Mouse (Mus musculus): ENCODE measurements around the gene Sgcb.

Sgcb gene

DNA sequence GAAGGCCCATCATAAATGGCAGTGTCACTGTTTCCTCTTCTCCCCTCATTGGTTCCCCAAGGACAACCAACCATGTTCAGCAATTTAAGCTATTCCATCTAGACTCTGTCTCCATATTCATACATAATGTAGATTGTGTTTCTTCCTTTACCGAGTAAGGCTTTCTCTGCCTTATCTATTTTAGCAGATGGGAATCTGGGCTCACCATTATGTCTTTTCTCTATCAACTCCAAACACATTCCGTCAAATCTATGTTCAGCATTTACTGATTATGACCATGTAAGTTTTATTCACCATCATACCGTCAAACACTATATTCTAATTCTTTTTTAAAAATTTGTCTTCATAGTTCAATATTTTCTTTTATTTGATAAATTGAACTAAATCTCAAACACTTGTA is 6.5 kb downstream of the Sgcb start:
- in situ Hi-C loops (cut with MboI; ENCODE audit: low pct_unique_long_range_greater_than_20kb in 1 of 2, low sequenced_read_pairs in 2 of 2, unreplicated experiment in 1 of 2) = no loop called here

DNA sequence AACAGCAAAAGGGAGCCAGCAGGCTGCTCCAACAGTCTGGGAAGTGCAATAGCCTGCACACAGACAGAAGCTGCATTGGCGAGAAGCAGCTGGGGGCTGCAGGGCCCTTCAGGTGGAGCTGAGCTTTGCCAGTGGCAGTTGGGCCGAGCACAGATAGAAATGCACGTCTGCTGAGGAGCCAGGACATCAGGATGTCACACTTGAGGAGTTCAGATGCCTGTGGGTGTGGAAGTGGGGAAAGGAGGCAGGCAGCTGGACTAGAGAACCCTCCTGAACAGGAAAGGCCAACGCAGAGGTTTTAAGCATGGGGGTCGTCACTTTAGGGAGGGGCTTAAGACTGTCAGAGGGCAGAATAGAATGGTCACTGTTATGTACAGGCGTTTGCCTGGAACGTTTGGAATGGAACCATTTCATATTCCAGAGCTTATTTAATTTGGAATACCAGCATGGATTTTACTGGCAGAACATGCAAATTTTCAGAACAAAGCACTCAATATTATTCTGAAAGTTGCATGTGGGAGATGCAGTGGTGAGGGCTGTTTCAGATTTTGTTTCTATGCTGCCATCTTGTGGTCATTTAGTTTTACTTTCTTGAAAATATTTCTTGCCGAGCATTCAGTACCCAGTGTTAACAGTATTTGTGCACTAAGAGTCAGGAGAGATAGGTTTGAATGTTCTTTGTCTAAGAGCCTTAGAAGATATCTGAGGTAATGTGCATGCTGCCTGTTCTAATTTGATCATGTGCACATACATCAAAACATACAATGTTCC is 10.1 kb downstream of the Sgcb start:
- in situ Hi-C loops (cut with MboI; ENCODE audit: low pct_unique_long_range_greater_than_20kb in 1 of 2, low sequenced_read_pairs in 2 of 2, unreplicated experiment in 1 of 2) = loop anchor here in 1 of 2 experiments (5.0 kb wide), 1 partner anchor 95 kb away; no protein-coding TSS in a partner anchor

DNA sequence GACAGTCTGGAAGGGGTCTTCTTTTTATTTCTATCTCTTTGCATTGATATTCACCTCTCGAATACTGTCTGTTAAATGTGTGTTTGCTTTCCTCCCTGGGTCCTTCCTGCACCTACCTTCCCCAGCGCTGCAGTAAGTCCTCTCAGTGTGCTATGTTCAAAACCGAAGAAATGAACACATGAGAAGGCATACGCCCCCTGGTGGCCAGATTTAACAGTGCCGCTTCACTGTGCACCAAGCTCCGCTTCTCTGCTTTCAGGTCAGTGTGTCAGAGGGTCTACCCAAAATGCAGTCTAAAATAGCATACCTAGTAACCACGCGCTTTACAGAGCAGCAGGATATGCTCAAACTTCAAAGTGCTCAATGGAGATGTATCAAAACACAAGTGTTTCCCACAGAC is 14.4 kb downstream of the Sgcb start:
- in situ Hi-C loops (cut with MboI; ENCODE audit: low pct_unique_long_range_greater_than_20kb in 1 of 2, low sequenced_read_pairs in 2 of 2, unreplicated experiment in 1 of 2) = no loop called here

DNA sequence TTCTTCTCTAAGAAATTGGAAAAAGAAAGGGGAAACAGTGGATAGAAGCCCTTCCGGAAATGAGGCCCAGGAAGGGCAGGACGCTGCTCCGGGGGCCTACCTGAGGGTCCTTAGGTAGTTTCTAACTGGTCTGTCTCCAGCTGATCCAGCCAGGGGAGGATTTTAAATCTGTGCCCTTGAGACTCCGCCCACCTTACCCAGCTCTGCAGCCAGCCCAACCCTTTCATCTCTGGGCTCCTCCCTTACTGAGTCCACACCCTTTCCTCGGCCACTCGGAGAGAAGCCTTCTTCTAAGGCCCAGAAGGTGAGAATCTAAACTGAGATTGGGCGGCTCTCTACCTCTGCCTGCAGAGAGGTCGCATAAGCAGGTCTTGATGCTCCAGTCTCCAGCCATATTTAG is 15.3 kb downstream of the Sgcb start, which contains the start of gene Lrrc66:
Lrrc66 (minus strand) TSS at position 236 of the 400 bp plus-strand sequence.
- in situ Hi-C loops (cut with MboI; ENCODE audit: low pct_unique_long_range_greater_than_20kb in 1 of 2, low sequenced_read_pairs in 2 of 2, unreplicated experiment in 1 of 2) = no loop called here

DNA sequence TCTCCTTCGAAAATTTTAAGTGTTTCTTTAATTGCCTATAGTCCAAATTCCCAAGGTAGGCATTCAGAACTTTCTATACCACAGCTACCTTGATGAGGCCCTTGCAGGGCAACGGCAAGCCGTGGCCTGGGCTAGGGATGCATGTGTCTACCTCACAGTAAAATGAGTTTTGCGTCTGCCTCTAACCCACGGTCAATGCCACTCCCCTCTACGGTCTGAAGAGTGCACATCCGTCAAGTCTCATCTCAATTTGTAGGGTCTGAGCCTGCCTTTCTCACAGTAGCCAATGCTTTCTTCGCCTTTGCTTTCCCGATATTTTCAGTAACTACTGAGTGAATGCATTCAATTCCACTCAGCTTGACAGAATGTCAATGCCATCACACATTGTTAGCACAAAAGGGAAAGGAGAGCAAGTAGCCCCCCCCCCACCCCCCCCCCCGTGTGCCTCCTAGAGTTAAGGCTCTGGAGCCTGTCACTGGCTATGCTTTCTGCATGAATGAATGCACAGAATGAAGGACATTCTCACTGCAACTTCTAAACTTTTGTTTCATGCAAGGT is 16.5 kb downstream of the Sgcb start:
- in situ Hi-C loops (cut with MboI; ENCODE audit: low pct_unique_long_range_greater_than_20kb in 1 of 2, low sequenced_read_pairs in 2 of 2, unreplicated experiment in 1 of 2) = no loop called here

DNA sequence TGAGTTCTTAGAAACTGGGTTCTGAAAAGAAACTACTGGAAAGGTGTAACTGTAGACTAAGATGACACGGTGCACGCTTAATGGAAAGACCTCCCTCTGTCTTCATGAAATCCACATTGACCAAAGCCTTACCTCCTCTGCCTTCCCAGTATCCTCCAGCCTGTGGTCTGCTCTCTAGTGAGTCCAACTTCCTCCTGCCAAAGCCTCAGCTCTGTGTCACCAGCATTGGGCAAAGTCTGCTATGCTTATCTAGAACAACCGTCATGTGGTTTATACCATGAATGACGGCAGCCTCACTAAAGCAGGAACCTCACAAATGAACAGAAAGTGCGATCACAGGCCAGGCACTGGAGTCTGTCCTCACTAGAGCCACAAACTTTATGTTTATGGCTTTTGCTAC is 17.4 kb downstream of the Sgcb start:
- in situ Hi-C loops (cut with MboI; ENCODE audit: low pct_unique_long_range_greater_than_20kb in 1 of 2, low sequenced_read_pairs in 2 of 2, unreplicated experiment in 1 of 2) = no loop called here

DNA sequence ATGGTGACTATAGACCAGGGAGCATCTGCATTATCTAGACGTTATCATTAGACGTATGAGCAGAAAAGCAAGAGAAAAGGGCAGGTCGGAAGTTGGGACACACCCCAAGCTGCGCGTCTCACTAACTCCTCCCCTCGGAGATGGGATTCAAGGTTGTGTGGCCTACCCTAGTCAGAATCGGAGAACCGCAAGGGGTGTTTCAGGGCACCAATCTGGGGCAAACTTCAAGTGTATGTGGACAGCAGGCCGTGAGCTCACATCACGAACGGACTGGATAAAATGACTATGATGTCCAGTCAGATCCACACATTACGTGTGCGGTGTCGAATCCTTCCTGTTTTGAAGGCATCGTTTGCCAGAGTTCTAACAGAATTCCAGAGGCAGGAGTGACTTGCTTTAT is 19.6 kb downstream of the Sgcb start:
- in situ Hi-C loops (cut with MboI; ENCODE audit: low pct_unique_long_range_greater_than_20kb in 1 of 2, low sequenced_read_pairs in 2 of 2, unreplicated experiment in 1 of 2) = loop anchor here (5.0 to 10.0 kb wide), 3 partner anchors 63 to 196 kb away; no protein-coding TSS in a partner anchor

DNA sequence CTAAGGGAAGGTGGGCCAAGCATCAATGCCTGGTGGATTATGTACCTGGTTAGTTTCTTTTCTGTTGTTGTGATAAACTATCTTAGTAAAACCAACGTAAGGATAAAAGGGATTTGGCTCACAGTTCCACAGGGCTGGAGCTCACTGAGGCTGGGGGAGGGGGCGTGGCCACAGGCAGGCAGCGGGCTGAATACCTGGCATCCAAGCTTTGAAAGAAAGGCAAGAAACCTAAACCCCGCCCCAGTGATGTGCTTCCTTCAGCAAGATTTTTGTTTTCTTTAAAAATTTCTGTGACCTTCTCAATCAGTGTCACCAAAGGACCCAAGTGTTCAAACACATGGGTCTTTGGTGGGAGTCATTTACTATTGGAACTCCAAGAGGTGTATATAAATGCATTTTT is 20.0 kb downstream of the Sgcb start:
- in situ Hi-C loops (cut with MboI; ENCODE audit: low pct_unique_long_range_greater_than_20kb in 1 of 2, low sequenced_read_pairs in 2 of 2, unreplicated experiment in 1 of 2) = loop anchor here (5.0 to 10.0 kb wide), 3 partner anchors 63 to 195 kb away; no protein-coding TSS in a partner anchor

DNA sequence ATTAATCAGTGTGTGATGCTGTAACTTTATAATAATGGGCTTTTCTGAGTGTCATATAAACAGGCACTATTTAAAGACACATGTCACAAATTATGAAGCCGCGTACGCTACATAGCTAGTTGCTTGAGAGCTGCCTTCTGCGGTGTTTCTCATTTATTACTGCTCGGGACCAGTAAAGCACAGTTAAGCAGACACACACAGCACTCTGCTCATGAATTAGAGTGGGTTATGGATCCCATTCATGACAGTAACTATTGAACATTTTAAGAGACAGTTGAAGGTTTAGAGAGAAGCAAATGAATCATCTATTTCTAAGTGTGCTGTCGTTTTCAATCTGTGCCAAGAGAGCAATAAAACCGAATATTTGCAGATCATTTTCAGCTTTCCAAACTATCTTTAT is 20.7 kb downstream of the Sgcb start:
- in situ Hi-C loops (cut with MboI; ENCODE audit: low pct_unique_long_range_greater_than_20kb in 1 of 2, low sequenced_read_pairs in 2 of 2, unreplicated experiment in 1 of 2) = loop anchor here (5.0 to 10.0 kb wide), 3 partner anchors 62 to 195 kb away; no protein-coding TSS in a partner anchor

DNA sequence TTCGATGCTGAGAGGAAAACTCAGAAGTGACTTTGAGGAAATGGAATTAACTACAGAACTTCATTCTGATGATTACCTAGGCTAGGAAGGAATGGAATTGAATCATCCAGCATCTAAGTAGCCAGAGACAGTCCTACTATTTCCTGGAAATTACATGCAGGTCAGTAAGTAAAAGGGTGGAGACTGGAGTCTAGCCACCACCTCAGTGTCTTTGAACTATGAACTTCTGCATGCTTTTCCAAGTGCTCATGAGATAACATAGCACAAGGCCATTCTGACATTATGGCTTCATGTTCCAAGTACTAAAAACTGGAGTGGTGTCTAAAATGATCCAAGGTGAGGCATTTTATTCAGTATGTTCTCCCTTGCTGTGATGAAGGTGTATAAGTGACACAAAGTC is 22.1 kb downstream of the Sgcb start:
- in situ Hi-C loops (cut with MboI; ENCODE audit: low pct_unique_long_range_greater_than_20kb in 1 of 2, low sequenced_read_pairs in 2 of 2, unreplicated experiment in 1 of 2) = loop anchor here (5.0 to 10.0 kb wide), 3 partner anchors 61 to 193 kb away; no protein-coding TSS in a partner anchor

DNA sequence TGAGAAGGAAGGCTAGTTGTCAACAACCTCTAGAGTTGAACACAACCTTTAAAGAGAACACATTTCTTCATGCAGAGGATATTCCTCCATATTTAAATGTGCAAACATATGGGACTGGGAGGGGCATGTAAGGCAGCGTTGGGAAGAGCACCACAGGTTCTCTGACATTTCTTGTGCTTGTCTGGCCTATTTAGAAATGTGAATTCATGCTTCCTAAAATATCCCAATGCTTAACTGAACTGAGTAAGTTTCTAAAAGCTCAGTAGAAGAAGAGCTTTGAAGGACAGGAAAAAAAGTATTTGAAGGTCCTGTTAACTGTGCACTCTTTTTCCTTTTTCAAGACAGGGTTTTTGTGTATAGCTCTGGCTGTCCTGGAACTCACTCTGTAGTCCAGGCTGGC is 28.6 kb downstream of the Sgcb start:
- in situ Hi-C loops (cut with MboI; ENCODE audit: low pct_unique_long_range_greater_than_20kb in 1 of 2, low sequenced_read_pairs in 2 of 2, unreplicated experiment in 1 of 2) = no loop called here

DNA sequence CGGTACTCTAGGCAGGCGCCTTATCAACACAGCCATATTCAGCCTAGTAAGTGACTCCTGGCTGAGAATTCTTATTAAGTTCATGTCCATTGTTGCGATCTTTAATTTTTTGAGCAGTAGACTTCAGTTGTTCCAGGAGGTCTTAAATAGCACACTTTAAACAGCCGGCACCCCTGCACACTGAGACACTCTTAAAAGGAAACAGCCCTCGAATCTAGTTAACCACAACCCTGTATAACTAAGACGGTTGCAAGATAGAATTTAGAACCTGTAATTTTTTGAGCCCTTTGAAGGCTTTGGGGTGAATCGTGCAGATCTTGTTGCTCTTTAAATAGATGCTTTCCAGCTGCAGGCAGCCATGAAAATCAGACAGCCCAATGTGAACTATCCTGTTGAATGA is 32.4 kb downstream of the Sgcb start:
- in situ Hi-C loops (cut with MboI; ENCODE audit: low pct_unique_long_range_greater_than_20kb in 1 of 2, low sequenced_read_pairs in 2 of 2, unreplicated experiment in 1 of 2) = no loop called here

DNA sequence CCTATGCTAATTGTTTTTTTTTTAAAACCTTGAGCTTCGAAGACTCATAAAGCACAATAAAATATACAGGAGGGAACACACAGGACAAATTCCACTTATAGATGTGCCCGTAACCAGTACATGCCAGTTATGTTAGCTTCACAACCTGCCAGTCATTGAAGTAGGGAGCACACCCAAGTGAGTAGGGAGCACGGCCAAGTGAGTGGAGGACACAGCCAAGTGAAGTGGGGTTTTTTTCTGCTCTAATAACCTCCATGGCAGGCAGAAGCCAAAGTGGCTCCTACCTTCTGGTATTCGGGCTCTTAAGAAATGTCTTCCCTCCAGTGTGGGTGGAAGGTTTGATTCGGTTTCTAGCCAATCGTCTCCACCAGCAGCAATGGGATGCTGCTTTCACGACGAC is 34.3 kb downstream of the Sgcb start:
- in situ Hi-C loops (cut with MboI; ENCODE audit: low pct_unique_long_range_greater_than_20kb in 1 of 2, low sequenced_read_pairs in 2 of 2, unreplicated experiment in 1 of 2) = no loop called here

DNA sequence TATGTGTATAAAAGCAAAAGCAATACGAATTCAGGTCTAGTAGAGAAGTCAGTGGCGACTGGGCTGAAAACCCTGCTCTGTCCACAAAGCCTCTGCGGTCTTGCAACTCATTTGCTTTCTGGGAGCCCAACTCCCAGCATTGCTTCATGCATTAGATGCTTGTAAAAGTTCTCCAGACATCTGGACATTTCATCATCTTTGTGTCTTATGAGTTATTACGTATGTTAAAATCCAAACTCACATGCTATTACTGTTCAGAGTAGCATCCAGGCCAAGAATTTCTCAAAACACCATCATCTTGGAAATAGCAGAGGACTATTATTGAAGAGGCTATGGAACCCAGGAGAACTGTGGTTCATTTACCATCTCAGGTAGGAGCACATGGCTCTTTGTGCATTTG is 36.5 kb downstream of the Sgcb start:
- in situ Hi-C loops (cut with MboI; ENCODE audit: low pct_unique_long_range_greater_than_20kb in 1 of 2, low sequenced_read_pairs in 2 of 2, unreplicated experiment in 1 of 2) = no loop called here

DNA sequence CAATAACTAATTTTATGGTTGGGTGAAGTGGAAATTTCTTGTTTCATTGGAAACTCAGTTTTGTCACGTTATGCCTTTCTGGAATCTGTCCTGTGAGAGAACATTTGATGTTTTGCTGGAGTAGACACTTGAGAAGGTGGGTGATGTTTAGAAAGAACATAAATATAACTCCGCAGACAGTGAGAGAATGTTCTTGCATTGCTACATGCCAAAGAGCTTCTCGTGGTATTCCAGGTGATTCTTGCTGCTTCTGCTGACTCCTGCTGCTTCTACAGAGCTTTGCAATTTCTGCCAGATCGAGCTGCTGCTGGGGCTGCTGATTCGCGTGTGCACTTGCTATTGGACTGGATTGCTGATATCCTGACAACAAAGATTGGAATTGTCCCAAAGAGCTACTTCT is 42.6 kb downstream of the Sgcb start:
- in situ Hi-C loops (cut with MboI; ENCODE audit: low pct_unique_long_range_greater_than_20kb in 1 of 2, low sequenced_read_pairs in 2 of 2, unreplicated experiment in 1 of 2) = no loop called here

DNA sequence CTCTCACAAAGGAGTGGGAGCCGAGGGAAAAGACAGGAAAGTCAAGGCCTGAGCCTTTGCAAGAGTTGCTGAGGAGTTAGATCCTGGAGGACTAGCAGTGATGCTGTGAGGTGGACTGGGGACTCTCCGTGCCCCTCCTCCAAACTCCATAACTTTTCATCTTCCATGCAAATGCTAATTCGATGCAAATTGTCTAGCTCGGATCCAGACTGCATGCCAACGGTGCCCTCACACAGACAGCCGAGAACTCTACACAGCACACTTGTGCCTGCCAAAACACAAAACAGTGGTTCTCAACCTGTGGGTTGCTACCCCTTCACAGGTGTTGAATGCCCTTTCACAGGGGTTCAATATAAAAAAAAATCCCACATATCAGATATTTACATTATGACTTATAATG is 43.0 kb downstream of the Sgcb start:
- in situ Hi-C loops (cut with MboI; ENCODE audit: low pct_unique_long_range_greater_than_20kb in 1 of 2, low sequenced_read_pairs in 2 of 2, unreplicated experiment in 1 of 2) = no loop called here

DNA sequence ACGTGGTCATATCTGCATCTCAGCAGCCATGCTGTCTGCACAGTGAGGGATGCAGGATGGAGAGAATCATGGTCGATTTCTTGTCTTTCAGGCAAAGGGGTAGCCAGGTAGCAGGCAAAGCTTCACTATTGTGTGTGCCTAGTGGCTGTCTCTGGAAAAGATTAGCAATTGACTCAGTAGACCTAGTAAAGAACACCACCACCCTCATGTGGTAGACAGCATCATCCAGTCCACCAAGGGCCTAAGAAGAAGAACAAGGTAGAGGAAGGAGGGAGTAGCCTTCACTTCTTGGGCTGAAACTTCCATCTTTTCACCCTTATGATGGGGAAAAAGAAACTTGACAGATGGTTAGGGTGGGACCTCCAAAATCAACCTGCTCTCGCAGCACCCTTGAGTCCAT is 44.7 kb downstream of the Sgcb start:
- in situ Hi-C loops (cut with MboI; ENCODE audit: low pct_unique_long_range_greater_than_20kb in 1 of 2, low sequenced_read_pairs in 2 of 2, unreplicated experiment in 1 of 2) = no loop called here

DNA sequence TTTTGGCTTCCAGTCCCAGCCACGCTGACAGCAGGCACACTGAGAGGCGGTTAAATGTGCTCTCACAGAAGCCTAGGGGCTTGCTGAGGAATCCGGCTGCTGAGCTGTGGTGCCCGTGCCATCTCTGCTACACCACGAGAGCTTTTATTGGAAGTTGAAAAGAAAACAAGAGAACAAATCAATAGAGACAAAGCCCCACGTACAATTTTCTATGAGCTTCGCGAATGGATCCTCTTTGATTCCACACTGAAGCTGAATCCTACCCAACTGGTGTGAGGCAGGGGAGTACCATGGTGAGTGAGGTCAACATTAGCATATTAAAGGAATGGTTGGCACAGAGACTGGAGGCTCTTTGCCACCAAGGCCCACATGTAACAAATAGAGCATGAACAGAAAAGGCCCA is 46.2 kb downstream of the Sgcb start:
- in situ Hi-C loops (cut with MboI; ENCODE audit: low pct_unique_long_range_greater_than_20kb in 1 of 2, low sequenced_read_pairs in 2 of 2, unreplicated experiment in 1 of 2) = no loop called here

DNA sequence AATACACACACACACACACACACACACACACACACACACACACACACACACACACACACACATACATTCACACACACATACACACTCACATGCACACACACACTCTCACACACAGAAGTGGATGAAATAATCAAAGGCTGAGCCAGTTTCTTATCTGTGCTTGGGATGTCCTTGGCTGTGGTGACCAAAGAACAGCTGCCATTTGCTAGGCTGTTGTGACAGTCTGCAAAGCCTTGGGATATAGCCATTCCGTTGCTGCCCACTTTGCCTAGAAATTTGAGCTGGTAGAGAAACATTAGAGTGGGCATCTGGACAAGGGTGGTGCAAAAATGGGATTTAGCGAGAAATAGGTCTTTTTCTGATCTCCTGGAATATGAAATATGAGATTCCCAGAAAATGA is 47.6 kb downstream of the Sgcb start:
- in situ Hi-C loops (cut with MboI; ENCODE audit: low pct_unique_long_range_greater_than_20kb in 1 of 2, low sequenced_read_pairs in 2 of 2, unreplicated experiment in 1 of 2) = no loop called here

Data from mouse embryonic stem cell (cell line).